Mouse (Mus musculus): ENCODE results near the gene Tomm20.
"Not testable (repeated sequence)": the region's sequence is repeated elsewhere in the genome, so short reads cannot be mapped to it uniquely, and the experiment has no call there.

Gene Tomm20

GRCm38 (mm10) chr8:126945730-126946163, at the start of gene Tomm20:
Gene Tomm20, minus strand, starts transcription at chr8:126945844.
- DNase-seq (ENCODE audit: low spot score in 2 of 2), result peak; percentile 97 to 99

- DNase-seq (ENCODE audit: low spot score in 2 of 2), result no peak
Observed at GRCm38 (mm10) chr8:126994506-126994905, 48.9 kb upstream of the Tomm20 start.

GRCm38 (mm10) chr8:126989363-126990153, 43.9 kb upstream of the Tomm20 start:
- DNase-seq (ENCODE audit: low spot score in 2 of 2), result no peak

- DNase-seq (ENCODE audit: low spot score in 2 of 2), result no peak
Observed at GRCm38 (mm10) chr8:126988346-126989006, 42.8 kb upstream of the Tomm20 start.

- DNase-seq (ENCODE audit: low spot score in 2 of 2), result peak; percentile 38 to 73
Observed at GRCm38 (mm10) chr8:126986495-126986894, 40.9 kb upstream of the Tomm20 start.

GRCm38 (mm10) chr8:126980046-126980445, 34.4 kb upstream of the Tomm20 start:
- DNase-seq (ENCODE audit: low spot score in 2 of 2), result no peak

- DNase-seq (ENCODE audit: low spot score in 2 of 2), result peak in 1 of 2 experiments; percentile 20
Observed at GRCm38 (mm10) chr8:126979091-126979920, 33.7 kb upstream of the Tomm20 start.

GRCm38 (mm10) chr8:126978535-126978934, 32.9 kb upstream of the Tomm20 start:
- DNase-seq (ENCODE audit: low spot score in 2 of 2), result not testable (repeated sequence)

- no peak for DNase-seq (ENCODE audit: low spot score in 2 of 2)
Observed at GRCm38 (mm10) chr8:126978028-126978427, 32.4 kb upstream of the Tomm20 start.

- DNase-seq (ENCODE audit: low spot score in 2 of 2), result no peak
Observed at GRCm38 (mm10) chr8:126976608-126977348, 31.1 kb upstream of the Tomm20 start.

GRCm38 (mm10) chr8:126975706-126976105, 30.1 kb upstream of the Tomm20 start:
- peak in 1 of 2 experiments; percentile 45 for DNase-seq (ENCODE audit: low spot score in 2 of 2)

- no peak for DNase-seq (ENCODE audit: low spot score in 2 of 2)
Observed at GRCm38 (mm10) chr8:126974511-126974910, 28.9 kb upstream of the Tomm20 start.

GRCm38 (mm10) chr8:126973686-126974265, 28.1 kb upstream of the Tomm20 start:
- no peak for DNase-seq (ENCODE audit: low spot score in 2 of 2)

GRCm38 (mm10) chr8:126972649-126973048, 27.0 kb upstream of the Tomm20 start:
- DNase-seq (ENCODE audit: low spot score in 2 of 2), result no peak

- DNase-seq (ENCODE audit: low spot score in 2 of 2), result no peak
Observed at GRCm38 (mm10) chr8:126972102-126972501, 26.5 kb upstream of the Tomm20 start.

- DNase-seq (ENCODE audit: low spot score in 2 of 2), result no peak
Observed at GRCm38 (mm10) chr8:126971314-126971664, 25.6 kb upstream of the Tomm20 start.

- DNase-seq (ENCODE audit: low spot score in 2 of 2), result peak; percentile 86 to 92
Observed at GRCm38 (mm10) chr8:126970579-126971313, 25.1 kb upstream of the Tomm20 start, which contains the start of gene Rbm34. Gene Rbm34, minus strand, starts transcription at chr8:126971071.

GRCm38 (mm10) chr8:126969546-126969945, 23.9 kb upstream of the Tomm20 start:
- DNase-seq (ENCODE audit: low spot score in 2 of 2), result no peak

GRCm38 (mm10) chr8:126968107-126968506, 22.5 kb upstream of the Tomm20 start:
- no peak for DNase-seq (ENCODE audit: low spot score in 2 of 2)

GRCm38 (mm10) chr8:126965246-126965645, 19.6 kb upstream of the Tomm20 start:
- DNase-seq (ENCODE audit: low spot score in 2 of 2), result no peak
